Mouse (Mus musculus) kidney, embryonic 16.5 days (tissue): ENCODE measurements around the gene Tbck. TPM values are rescaled to one million over a fixed set of nuclear protein-coding genes. Genes with fewer than 3 reads are reported as not detected.

Experiments
- ATAC-seq: fragments of 200-750 bp; cut with Nextera tagmentation; 2 replicates; pipeline ENCODE4 v1.8.0; 2017; ENCODE audit warnings: moderate TSS enrichment; ENCODE audit not compliant: low FRiP score, low TSS enrichment
- H3K27ac ChIP-seq: fragments of 300-500 bp; sonication (generic); 2 replicates; pipeline ENCODE4 v1.5.1; 2014; ENCODE audit warnings: low read length
- H3K27me3 ChIP-seq: fragments of 300-500 bp; sonication (generic); 2 replicates; pipeline ENCODE4 v1.6.1; 2014; ENCODE audit warnings: low read length, control low read depth, mixed read lengths; ENCODE audit not compliant: insufficient read depth
- H3K36me3 ChIP-seq: fragments of 300-500 bp; sonication (generic); 2 replicates; pipeline ENCODE4 v1.6.1; 2014; ENCODE audit warnings: low read length, control low read depth, mixed read lengths; ENCODE audit not compliant: insufficient read depth
- H3K4me1 ChIP-seq: fragments of 300-500 bp; sonication (generic); 2 replicates; pipeline ENCODE4 v1.6.1; 2014; ENCODE audit warnings: low read length, control low read depth, mixed read lengths; ENCODE audit not compliant: insufficient read depth
- H3K4me2 ChIP-seq: fragments of 300-500 bp; sonication (generic); replicated peaks from 2 replicates; pipeline ENCODE4 v1.6.1; 2014; ENCODE audit warnings: low read depth, low read length
- H3K4me3 ChIP-seq: fragments of 300-500 bp; sonication (generic); 2 replicates; pipeline ENCODE4 v1.5.1; 2014; ENCODE audit warnings: mild to moderate bottlenecking, low read length
- H3K9ac ChIP-seq: fragments of 300-500 bp; sonication (generic); replicated peaks from 2 replicates; pipeline ENCODE4 v1.6.1; 2014; ENCODE audit warnings: low read length
- H3K9me3 ChIP-seq: fragments of 300-500 bp; sonication (generic); 2 replicates; pipeline ENCODE4 v1.6.1; 2016; ENCODE audit warnings: low read length, control low read depth
- WGBS: fragments of 180-500 bp; shearing (Covaris S2); extraction: QIAGEN DNeasy Blood & Tissue Kit; methylation state at CpG from one replicate; pipeline ENCODE4 v1.1.7; 2014; 5-methylcytosine and 5-hydroxymethylcytosine counted together
- polyA plus RNA-seq: library from polyadenylated mRNA; unstranded; fragments of >200 nt; fragmentation: Nextera tagmentation; extraction: Ambion mirVana; gene quantifications from 2 replicates; pipeline ENCODE4 v1.2.1, GENCODE M21; 2015

The Tbck gene
- polyA plus RNA-seq, 1 experiment from 2014 or later: 19.1 TPM

DNA sequence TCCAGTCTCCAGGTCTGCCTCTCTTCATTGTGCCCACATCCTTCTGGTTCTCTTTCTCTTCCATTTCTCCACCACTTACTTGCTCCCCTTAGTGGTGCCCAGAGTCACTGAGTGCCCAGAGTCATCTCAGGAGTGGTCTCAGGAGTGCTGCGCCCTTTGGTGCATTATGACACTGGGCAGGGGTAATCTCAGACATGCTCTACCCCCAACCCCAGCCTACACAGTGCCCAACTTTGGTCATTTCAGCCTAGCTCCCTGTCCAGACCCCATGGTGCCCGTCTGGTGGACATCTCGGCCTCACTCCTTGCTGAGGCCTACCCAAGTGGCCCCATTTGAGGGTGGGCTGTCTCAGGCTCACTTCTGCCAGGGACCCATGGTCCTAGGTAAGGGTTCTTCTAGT, 102.7 kb downstream of the Tbck start:
- Histone ChIP-seq H3K27ac (no peak overlapping the region), H3K9me3 (no peaks in the 10 kb centered on the region), H3K4me2 (no peak overlapping the region), H3K27me3 (no peaks in the 10 kb centered on the region), H3K4me3 (no peak overlapping the region), H3K4me1 (peaks cover under 1% of the 10 kb centered on the region; the same call in 1 of the 2 replicates), H3K9ac (no peak overlapping the region), H3K36me3 (no peaks in the 10 kb centered on the region)
- 88% methylated on average over 3 of the region's 3 CpGs for WGBS
- ATAC-seq: no peak

DNA sequence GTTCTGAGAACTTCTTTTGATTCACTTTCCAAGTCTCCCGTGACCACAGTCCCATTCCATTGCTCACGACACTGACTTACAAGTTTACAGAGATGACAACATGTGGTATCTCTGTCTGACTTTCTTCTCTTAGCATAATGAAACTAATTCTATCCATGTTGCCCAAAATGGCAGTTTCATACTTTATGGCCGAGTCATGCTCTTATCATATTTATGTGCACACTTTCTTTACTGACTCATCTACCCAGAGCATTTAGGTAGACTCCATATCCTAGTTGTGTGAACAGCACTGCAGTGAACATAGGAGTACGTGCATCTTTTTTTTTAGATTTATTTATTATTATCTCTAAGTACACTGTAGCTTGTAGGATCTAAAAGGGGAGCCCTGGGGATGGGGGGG, 103.8 kb downstream of the Tbck start:
- no peak overlapping the region for H3K4me2 ChIP-seq
- WGBS: 97% methylated on average over 4 of the region's 4 CpGs
- ATAC-seq: no peak
- no peaks in the 10 kb centered on the region for H3K36me3 ChIP-seq
- no peak overlapping the region for H3K27ac ChIP-seq
- H3K4me1 ChIP-seq: no peaks in the 10 kb centered on the region
- H3K4me3 ChIP-seq: no peak overlapping the region
- H3K9me3 ChIP-seq: no peaks in the 10 kb centered on the region
- no peaks in the 10 kb centered on the region for H3K27me3 ChIP-seq
- H3K9ac ChIP-seq: no peak overlapping the region

- H3K9me3 ChIP-seq: no peaks in the 10 kb centered on the region
- no peak overlapping the region for H3K4me3 ChIP-seq
- WGBS: 83% methylated on average over 4 of the region's 4 CpGs
- H3K4me2 ChIP-seq: no peak overlapping the region
- no peak for ATAC-seq
- H3K9ac ChIP-seq: no peak overlapping the region
- no peaks in the 10 kb centered on the region for H3K4me1 ChIP-seq
- no peak overlapping the region for H3K27ac ChIP-seq
- peaks cover 3% of the 10 kb centered on the region; the same call in 1 of the 2 replicates for H3K36me3 ChIP-seq
- no peaks in the 10 kb centered on the region for H3K27me3 ChIP-seq
Measured at GRCm38 (mm10) chr3:132791140-132791539, 107.2 kb downstream of the Tbck start.

GRCm38 (mm10) chr3:132800196-132800595, 116.3 kb downstream of the Tbck start:
- Histone ChIP-seq H3K27ac (no peak overlapping the region), H3K36me3 (peaks cover 12% of the 10 kb centered on the region), H3K9ac (no peak overlapping the region), H3K4me3 (no peak overlapping the region), H3K4me2 (no peak overlapping the region), H3K27me3 (no peaks in the 10 kb centered on the region), H3K9me3 (no peaks in the 10 kb centered on the region), H3K4me1 (no peaks in the 10 kb centered on the region)
- ATAC-seq: no peak
- 94% methylated on average over 1 of the region's 1 CpGs for WGBS

DNA sequence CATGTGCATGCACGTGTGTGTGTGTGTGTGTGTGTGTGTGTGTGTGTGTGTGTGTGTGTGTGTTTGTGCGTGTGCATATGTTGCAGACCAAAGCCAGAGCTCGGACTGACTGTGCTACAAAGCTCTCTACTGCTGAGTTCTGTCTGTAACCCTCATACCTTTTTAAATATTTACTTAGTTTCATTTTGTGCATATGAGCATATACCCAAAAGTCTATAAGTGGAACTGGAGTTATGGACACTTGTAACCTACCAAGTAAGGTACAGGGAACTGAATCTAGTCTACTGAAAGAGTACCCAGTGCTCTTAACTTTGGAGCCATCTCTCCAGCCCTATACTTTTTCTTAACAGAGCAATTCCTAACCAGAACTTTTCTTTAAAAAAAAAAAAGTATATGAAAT, 118.0 kb downstream of the Tbck start:
- no peak for ATAC-seq
- WGBS: 91% methylated on average over 3 of the region's 3 CpGs
- Histone ChIP-seq H3K36me3 (peaks cover 10% of the 10 kb centered on the region; the same call in 1 of the 2 replicates), H3K27ac (no peak overlapping the region), H3K9me3 (no peaks in the 10 kb centered on the region), H3K4me1 (no peaks in the 10 kb centered on the region), H3K9ac (no peak overlapping the region), H3K27me3 (no peaks in the 10 kb centered on the region), H3K4me2 (no peak overlapping the region), H3K4me3 (no peak overlapping the region)

DNA sequence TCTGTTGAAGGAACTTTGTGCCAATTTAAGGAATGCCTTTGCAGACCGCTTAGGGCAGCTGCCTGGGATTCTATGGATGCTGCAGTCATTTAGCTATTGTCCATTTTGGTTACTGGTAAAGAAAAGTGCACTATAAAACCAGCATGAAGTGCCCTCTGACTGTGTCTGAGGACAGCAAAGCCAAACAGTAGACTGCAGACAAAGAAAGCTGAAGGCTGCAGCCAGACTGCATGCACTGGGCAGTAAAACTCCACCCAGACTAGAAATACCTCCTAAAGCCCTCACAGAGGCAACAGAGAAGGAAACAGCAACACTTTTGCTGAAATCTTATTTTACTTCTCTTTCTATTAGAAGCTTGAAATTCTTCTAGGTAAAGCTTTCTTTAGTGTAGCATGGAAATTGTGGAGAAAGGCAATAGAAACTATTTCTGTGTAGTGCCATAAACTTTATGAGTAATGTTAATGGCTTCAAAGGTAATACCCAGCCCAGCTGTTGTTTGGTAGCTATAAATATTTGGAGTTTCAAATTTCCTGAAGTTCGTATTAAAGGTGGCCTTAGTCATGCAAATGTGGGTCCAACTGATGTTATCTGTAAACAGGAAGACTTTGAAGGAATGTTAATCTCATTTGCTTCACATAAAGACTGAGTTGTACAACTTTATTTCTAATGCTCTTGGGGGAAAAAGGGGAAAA, 124.1 kb downstream of the Tbck start:
- 63% methylated on average over 2 of the region's 2 CpGs for WGBS
- Histone ChIP-seq H3K4me3 (no peak overlapping the region), H3K4me1 (no peaks in the 10 kb centered on the region), H3K36me3 (peaks cover 13% of the 10 kb centered on the region; the same call in 1 of the 2 replicates), H3K27me3 (no peaks in the 10 kb centered on the region), H3K27ac (peak overlapping the region; percentile 71; the same call in 1 of the 2 replicates), H3K4me2 (no peak overlapping the region), H3K9ac (no peak overlapping the region), H3K9me3 (no peaks in the 10 kb centered on the region)
- ATAC-seq: no peak

DNA sequence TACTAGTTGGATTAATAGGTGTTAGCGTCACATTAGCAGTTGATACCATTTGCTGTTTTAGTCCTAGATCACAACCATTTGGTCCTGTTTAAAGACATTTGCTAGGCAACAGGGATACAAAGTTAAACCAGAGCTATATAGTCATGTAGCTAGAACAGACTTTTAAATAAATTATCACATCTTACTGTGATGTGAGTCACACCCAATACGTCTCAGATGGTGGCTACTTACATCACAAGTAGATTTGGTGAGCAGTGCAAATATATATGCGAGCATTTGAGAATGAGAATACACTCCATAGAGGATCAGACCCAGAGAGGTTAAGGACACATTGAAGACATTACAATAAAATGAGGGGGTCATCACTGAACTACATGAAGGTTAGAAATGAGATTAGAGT, 125.0 kb downstream of the Tbck start:
- H3K36me3 ChIP-seq: peaks cover 13% of the 10 kb centered on the region; the same call in 1 of the 2 replicates
- no peak overlapping the region for H3K4me2 ChIP-seq
- WGBS: 80% methylated on average over 3 of the region's 3 CpGs
- H3K27me3 ChIP-seq: no peaks in the 10 kb centered on the region
- no peak overlapping the region for H3K9ac ChIP-seq
- H3K27ac ChIP-seq: no peak overlapping the region
- H3K4me3 ChIP-seq: no peak overlapping the region
- no peak for ATAC-seq
- H3K9me3 ChIP-seq: no peaks in the 10 kb centered on the region
- H3K4me1 ChIP-seq: no peaks in the 10 kb centered on the region

GRCm38 (mm10) chr3:132811791-132812190, 127.8 kb downstream of the Tbck start:
- 65% methylated on average over 5 of the region's 5 CpGs for WGBS
- Histone ChIP-seq H3K27me3 (no peaks in the 10 kb centered on the region), H3K36me3 (peaks cover 8% of the 10 kb centered on the region; the same call in 1 of the 2 replicates), H3K9me3 (no peaks in the 10 kb centered on the region), H3K4me3 (no peak overlapping the region), H3K27ac (no peak overlapping the region), H3K4me2 (no peak overlapping the region), H3K4me1 (no peaks in the 10 kb centered on the region), H3K9ac (no peak overlapping the region)
- ATAC-seq: no peak

DNA sequence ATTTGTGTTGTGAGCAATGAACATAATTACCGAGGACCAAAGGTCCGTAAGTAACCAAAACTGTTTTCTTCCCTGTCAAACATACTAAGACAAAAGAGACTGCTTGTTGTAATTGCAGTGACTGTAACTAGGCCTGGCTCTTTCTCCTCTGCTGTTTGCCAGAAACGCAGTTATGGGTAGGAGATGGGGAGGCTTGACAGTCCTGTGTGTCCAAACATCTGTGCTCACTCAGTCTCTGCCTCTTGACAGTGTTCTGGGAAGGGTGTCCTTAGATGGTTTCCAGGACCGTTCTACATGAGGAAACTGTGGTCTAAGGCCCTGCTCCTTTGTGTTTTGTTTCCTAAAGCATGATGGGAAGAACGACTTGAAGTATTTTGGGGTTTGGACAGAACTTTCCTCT, 128.4 kb downstream of the Tbck start:
- no peak overlapping the region for H3K4me2 ChIP-seq
- 74% methylated on average over 5 of the region's 5 CpGs for WGBS
- no peak overlapping the region for H3K27ac ChIP-seq
- H3K9ac ChIP-seq: no peak overlapping the region
- no peak overlapping the region for H3K4me3 ChIP-seq
- H3K9me3 ChIP-seq: no peaks in the 10 kb centered on the region
- ATAC-seq: no peak
- 0 out of 2 replicates have a peak, but pooled peaks cover 5% of the 10 kb centered on the region for H3K36me3 ChIP-seq
- H3K4me1 ChIP-seq: no peaks in the 10 kb centered on the region
- no peaks in the 10 kb centered on the region for H3K27me3 ChIP-seq

DNA sequence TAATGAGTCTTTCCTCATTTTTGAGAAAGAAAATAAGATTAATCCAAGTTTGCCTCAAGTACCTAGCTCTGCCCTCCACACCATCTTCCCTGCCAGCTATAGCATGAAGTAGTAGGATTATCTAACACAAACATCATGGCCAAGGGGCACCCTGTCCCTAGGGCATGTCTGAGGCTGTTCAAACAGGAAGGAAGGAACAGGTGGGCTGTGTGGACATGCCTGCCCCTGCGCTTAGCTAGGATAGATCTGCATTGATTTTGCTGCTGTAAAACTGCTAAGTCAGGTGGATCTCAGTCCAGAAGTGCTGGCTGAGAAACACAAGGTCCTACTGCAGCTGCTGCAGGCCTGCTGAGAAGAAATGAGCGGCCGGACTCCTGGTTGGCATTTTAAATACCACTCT, 129.2 kb downstream of the Tbck start:
- Histone ChIP-seq H3K9me3 (no peaks in the 10 kb centered on the region), H3K27ac (no peak overlapping the region), H3K4me1 (no peaks in the 10 kb centered on the region), H3K4me2 (no peak overlapping the region), H3K36me3 (0 out of 2 replicates have a peak, but pooled peaks cover 3% of the 10 kb centered on the region), H3K9ac (no peak overlapping the region), H3K4me3 (no peak overlapping the region), H3K27me3 (no peaks in the 10 kb centered on the region)
- ATAC-seq: no peak
- 82% methylated on average over 3 of the region's 3 CpGs for WGBS
